ENCODE assay signal across 13 mouse cellular contexts in the genomic region with DNA sequence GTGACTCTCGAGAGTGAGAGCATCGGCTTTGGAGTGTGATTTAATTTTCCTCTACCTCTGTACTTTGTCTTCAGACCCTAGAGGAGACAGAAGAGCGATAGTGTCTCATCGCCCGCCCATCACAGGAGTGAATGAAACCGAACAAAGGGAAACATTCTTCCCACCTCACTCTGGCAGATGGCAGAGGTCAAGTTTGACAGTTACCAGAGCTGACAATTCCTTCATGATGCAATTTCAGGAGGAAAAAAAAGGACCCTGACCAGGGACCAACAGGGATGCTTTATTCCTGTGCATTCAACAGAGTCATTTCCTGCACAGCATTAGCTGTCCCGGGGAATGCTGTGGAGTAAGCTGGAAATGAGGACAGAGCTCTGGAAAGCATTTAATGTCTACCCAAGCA.
DNase-seq lines count a peak whose midpoint lies in the region; ATAC-seq and TF ChIP-seq lines count a peak whose summit lies in the region.
"Had no signal": no experiment of that assay in that cellular context is flagged by ENCODE, and none has a peak within 500 bp of the region (broad histone marks: within the 10 kb centered on the region; RNA-seq: fewer than 3 reads in every experiment).

No protein-coding gene starts in this region.

- no peaks in the 10 kb centered on the region for H3K27me3 ChIP-seq in heart, embryonic 12.5 days (replicated peaks)
- no peaks in the 10 kb centered on the region for H3K27me3 ChIP-seq in stomach, embryonic 14.5 days (ENCODE audit: control insufficient read depth, insufficient read depth, low read length)
- H3K27me3 ChIP-seq in stomach, postnatal 0 days (ENCODE audit: control insufficient read depth, insufficient read depth, low read length) = no peaks in the 10 kb centered on the region
- H3K27me3 ChIP-seq in limb, embryonic 12.5 days = no peaks in the 10 kb centered on the region
- H3K27me3 ChIP-seq: forebrain, embryonic 13.5 days; neural tube, embryonic 13.5 days had no signal

- no peak overlapping the region for H3K9ac ChIP-seq in heart, embryonic 12.5 days
- H3K9ac ChIP-seq in stomach, embryonic 14.5 days (replicated peaks; ENCODE audit: low read depth, low read length) = no peak overlapping the region
- no peak overlapping the region for H3K9ac ChIP-seq in stomach, postnatal 0 days (ENCODE audit: low read length)
- H3K9ac ChIP-seq in limb, embryonic 12.5 days (replicated peaks) = no peak overlapping the region
- H3K9ac ChIP-seq: forebrain, embryonic 13.5 days; neural tube, embryonic 13.5 days had no signal

- 0 out of 2 replicates have a peak, but pooled peaks cover 4% of the 10 kb centered on the region for H3K9me3 ChIP-seq in heart, embryonic 12.5 days (replicated peaks)
- no peaks in the 10 kb centered on the region for H3K9me3 ChIP-seq in stomach, embryonic 14.5 days (ENCODE audit: control insufficient read depth, low read depth, low read length)
- no peaks in the 10 kb centered on the region for H3K9me3 ChIP-seq in stomach, postnatal 0 days (ENCODE audit: control insufficient read depth, low read length)
- H3K9me3 ChIP-seq in limb, embryonic 12.5 days = no peaks in the 10 kb centered on the region
- H3K9me3 ChIP-seq: forebrain, embryonic 13.5 days; neural tube, embryonic 13.5 days had no signal

- peak overlapping the region; percentile 7 for H3K4me2 ChIP-seq in heart, embryonic 12.5 days
- H3K4me2 ChIP-seq in stomach, embryonic 14.5 days (replicated peaks; ENCODE audit: low read depth, low read length) = no peak overlapping the region
- no peak overlapping the region for H3K4me2 ChIP-seq in stomach, postnatal 0 days (replicated peaks; ENCODE audit: low read depth)
- no peak overlapping the region for H3K4me2 ChIP-seq in limb, embryonic 12.5 days
- H3K4me2 ChIP-seq: forebrain, embryonic 13.5 days; neural tube, embryonic 13.5 days had no signal

- H3K4me1 ChIP-seq in heart, embryonic 12.5 days (replicated peaks) = peaks cover 14% of the 10 kb centered on the region
- H3K4me1 ChIP-seq in stomach, embryonic 14.5 days (ENCODE audit: control insufficient read depth, insufficient read depth, low read length) = peaks cover 3% of the 10 kb centered on the region; the same call in 1 of the 2 replicates
- no peaks in the 10 kb centered on the region for H3K4me1 ChIP-seq in stomach, postnatal 0 days (replicated peaks; ENCODE audit: control insufficient read depth, insufficient read depth)
- peaks cover 6% of the 10 kb centered on the region; the same call in 1 of the 2 replicates for H3K4me1 ChIP-seq in limb, embryonic 12.5 days (replicated peaks)

- H3K4me3 ChIP-seq in heart, embryonic 12.5 days = no peak overlapping the region
- H3K4me3 ChIP-seq in stomach, embryonic 14.5 days (ENCODE audit: low read depth, low read length) = no peak overlapping the region
- no peak overlapping the region for H3K4me3 ChIP-seq in stomach, postnatal 0 days (ENCODE audit: low read depth, low read length)
- no peak overlapping the region for H3K4me3 ChIP-seq in limb, embryonic 12.5 days (replicated peaks)
- H3K4me3 ChIP-seq: forebrain, embryonic 13.5 days; neural tube, embryonic 13.5 days had no signal

- no peaks in the 10 kb centered on the region for H3K36me3 ChIP-seq in heart, embryonic 12.5 days
- no peaks in the 10 kb centered on the region for H3K36me3 ChIP-seq in stomach, embryonic 14.5 days (ENCODE audit: control insufficient read depth, insufficient read depth, low read length)
- H3K36me3 ChIP-seq in stomach, postnatal 0 days (ENCODE audit: control insufficient read depth, insufficient read depth, low read length) = no peaks in the 10 kb centered on the region
- no peaks in the 10 kb centered on the region for H3K36me3 ChIP-seq in limb, embryonic 12.5 days
- H3K36me3 ChIP-seq: neural tube, embryonic 13.5 days had no signal

- 26% methylated on average over 7 of the region's 7 CpGs for WGBS in heart, embryonic 12.5 days
- 37% methylated on average over 7 of the region's 7 CpGs for WGBS in stomach, embryonic 14.5 days
- 53% methylated on average over 7 of the region's 7 CpGs for WGBS in stomach, postnatal 0 days
- WGBS in limb, embryonic 12.5 days = 40% methylated on average over 7 of the region's 7 CpGs

- ATAC-seq in heart, embryonic 12.5 days (ENCODE audit: insufficient number of reproducible peaks, low FRiP score) = peak; percentile 55; the same call in 1 of the 2 replicates
- ATAC-seq in stomach, embryonic 14.5 days (ENCODE audit: insufficient number of reproducible peaks, insufficient read depth, low FRiP score, low read depth) = 0 out of 2 replicates have a peak, but pooled peaks have one; percentile 46
- ATAC-seq in stomach, postnatal 0 days (ENCODE audit: low FRiP score, low TSS enrichment) = no peak
- peak; percentile 52; the same call in 1 of the 2 replicates for ATAC-seq in limb, embryonic 12.5 days (ENCODE audit: insufficient number of reproducible peaks, insufficient read depth, low FRiP score, low TSS enrichment, low read depth)
- no peak for ATAC-seq in inflammation-experienced regulatory T-cells, adult 6 months
- ATAC-seq: forebrain, embryonic 13.5 days had no signal

- no peak for TF ChIP-seq EP300 in stomach, postnatal 0 days (optimal IDR thresholded peaks at IDR 0.05)

- intact Hi-C loops in heart, postnatal 10 days (cut with DNase I) = no loop called here

- TF ChIP-seq CTCF in stomach, postnatal 0 days (IDR thresholded peaks at IDR 0.05; ENCODE audit: low read depth) = no peak

- no peak for DNase-seq in heart, postnatal 10 days
- no peak for DNase-seq in stomach, postnatal 0 days (ENCODE audit: low spot score)
- DNase-seq in thymus, postnatal 14 days = no peak
- DNase-seq in T-cell, adult 2 months (ENCODE audit: low spot score) = no peak
- DNase-seq: cerebellum, adult 11 months; kidney, adult 2 months; lung, postnatal 10 days had no signal

- H3K27ac ChIP-seq in heart, embryonic 12.5 days (ENCODE audit: poor library complexity, severe bottlenecking) = peak overlapping the region; percentile 57; the same call in 1 of the 2 replicates
- H3K27ac ChIP-seq in stomach, embryonic 14.5 days (ENCODE audit: low read length) = peak overlapping the region; percentile 15; the same call in 1 of the 2 replicates
- H3K27ac ChIP-seq in stomach, postnatal 0 days (replicated peaks) = no peak overlapping the region
- H3K27ac ChIP-seq in limb, embryonic 12.5 days = peak overlapping the region; percentile 74; the same call in 1 of the 2 replicates
- H3K27ac ChIP-seq: forebrain, embryonic 13.5 days; neural tube, embryonic 13.5 days had no signal

Comparison
In these comparisons a context has a peak if more than half of its experiments do, and no peak if none do; other contexts are left out.
1. ATAC-seq: peak in heart, embryonic 12.5 days (single experiment), stomach, embryonic 14.5 days (single experiment) and limb, embryonic 12.5 days (single experiment); none in stomach, postnatal 0 days (single experiment) and inflammation-experienced regulatory T-cells, adult 6 months (single experiment).